Mouse (Mus musculus): ENCODE results near the gene Zic3. TPM values are rescaled to one million over a fixed set of nuclear protein-coding genes. Genes with fewer than 3 reads are reported as not detected.

Gene Zic3
- total RNA-seq, 1 experiment = 41.0 TPM

DNA sequence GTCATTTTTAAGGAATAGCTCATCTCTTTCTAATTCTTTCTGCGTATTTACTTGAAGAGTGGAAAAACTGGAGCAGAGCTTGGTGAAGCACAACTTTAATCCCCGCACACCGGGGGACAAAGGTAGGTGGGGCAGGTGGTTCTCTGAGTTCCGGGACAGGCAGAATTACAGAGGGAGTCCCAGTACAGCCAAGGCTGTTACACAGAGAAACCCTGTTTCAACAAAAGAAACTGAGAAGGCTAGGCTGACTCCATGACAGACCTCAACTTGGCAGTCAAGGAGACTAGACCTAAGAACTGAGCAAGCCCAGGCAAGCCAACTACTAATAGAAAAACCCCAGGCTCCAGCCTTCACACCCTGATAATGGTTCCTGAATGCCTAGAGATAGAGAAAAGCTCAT lies 20.0 kb downstream of the Zic3 start:
- DNase-seq (ENCODE audit: low read depth, low spot score) = no peak
- Histone ChIP-seq H3K4me3 (ENCODE audit: insufficient read depth in 1 of 2, low read depth in 1 of 2, low read length in 2 of 2, poor library complexity in 1 of 2, severe bottlenecking in 1 of 2) (no peak overlapping the region), H3K9ac (ENCODE audit: insufficient read depth, low read depth, low read length, poor library complexity, severe bottlenecking) (no peak overlapping the region), H3K36me3 (ENCODE audit: control insufficient read depth, insufficient read depth, low read length, poor library complexity, severe bottlenecking) (no peaks in the 10 kb centered on the region), H3K4me1 (ENCODE audit: control insufficient read depth in 2 of 2, insufficient read depth in 2 of 2, low read length in 2 of 2, poor library complexity in 1 of 2) (peaks cover 0 to 13% of the 10 kb centered on the region in 2 experiments; a peak in 2 of 4 replicates), H3K27ac (ENCODE audit: insufficient read depth, low read depth, low read length, poor library complexity, severe bottlenecking) (peak overlapping the region; percentile 93), H3K9me3 (ENCODE audit: control insufficient read depth, insufficient read depth, low read depth, low read length) (no peaks in the 10 kb centered on the region)
- no peak for TF ChIP-seq ZNF384 (IDR thresholded peaks at IDR 0.05; ENCODE audit: low read depth, low read length)
- in situ Hi-C loops (cut with MboI; ENCODE audit: low sequenced_read_pairs in 2 of 2, unreplicated experiment in 2 of 2) = no loop called here

Data from ES-E14 (cell line).